ENCODE assay signal across 29 mouse cellular contexts in genomic region chr10:26754006-26754405, GRCm38 (mm10). TPM values are rescaled to one million over a fixed set of nuclear protein-coding genes. Genes with fewer than 3 reads are reported as not detected.
DNase-seq lines count a peak whose midpoint lies in the region; ATAC-seq and TF ChIP-seq lines count a peak whose summit lies in the region.
"Had no signal": no experiment of that assay in that cellular context is flagged by ENCODE, and none has a peak within 500 bp of the region (broad histone marks: within the 10 kb centered on the region; RNA-seq: fewer than 3 reads in every experiment).

No protein-coding gene starts in this region.

- H3K27me3 ChIP-seq in MEL (ENCODE audit: control insufficient read depth in 1 of 2, insufficient read depth in 2 of 2, low read length in 2 of 2), result no peaks in the 10 kb centered on the region
- H3K27me3 ChIP-seq in liver, embryonic 14.5 days (ENCODE audit: control insufficient read depth, insufficient read depth, low read length), result no peaks in the 10 kb centered on the region
- H3K27me3 ChIP-seq: embryonic facial prominence, embryonic 13.5 days; heart, embryonic 12.5 days; heart, embryonic 15.5 days; Patski had no signal

- H3K9me3 ChIP-seq in MEL (replicated peaks; ENCODE audit: insufficient read depth, low read length), result no peaks in the 10 kb centered on the region
- H3K9me3 ChIP-seq in liver, embryonic 14.5 days (ENCODE audit: control insufficient read depth, low read length), result no peaks in the 10 kb centered on the region
- H3K9me3 ChIP-seq: embryonic facial prominence, embryonic 10.5 days; embryonic facial prominence, embryonic 13.5 days; forebrain, embryonic 10.5 days; heart, embryonic 12.5 days; heart, embryonic 15.5 days had no signal

- TF ChIP-seq CTCF in MEL (IDR thresholded peaks at IDR 0.05 in 2 of 3, conservative IDR thresholded peaks at IDR 0.05 in 1 of 3; ENCODE audit: control insufficient read depth in 1 of 3, insufficient read depth in 1 of 3, low read depth in 2 of 3, low read length in 3 of 3, poor library complexity in 1 of 3, severe bottlenecking in 1 of 3), result no peak
- no peak for TF ChIP-seq CTCF in liver, embryonic 14.5 days (IDR thresholded peaks at IDR 0.05; ENCODE audit: low read depth)

- peaks cover 0 to 33% of the 10 kb centered on the region in 2 experiments; a peak in 2 of 4 replicates for H3K36me3 ChIP-seq in MEL (ENCODE audit: control insufficient read depth in 1 of 2, insufficient read depth in 2 of 2, low read length in 2 of 2)
- no peaks in the 10 kb centered on the region for H3K36me3 ChIP-seq in liver, embryonic 14.5 days (replicated peaks; ENCODE audit: control insufficient read depth, insufficient read depth, low read depth)
- H3K36me3 ChIP-seq: embryonic facial prominence, embryonic 10.5 days; embryonic facial prominence, embryonic 13.5 days; forebrain, embryonic 10.5 days; heart, embryonic 12.5 days; heart, embryonic 15.5 days had no signal

- H3K27ac ChIP-seq in MEL (ENCODE audit: control insufficient read depth, low read depth, low read length), result no peak overlapping the region
- H3K27ac ChIP-seq in liver, embryonic 14.5 days, result no peak overlapping the region
- H3K27ac ChIP-seq: embryonic facial prominence, embryonic 10.5 days; embryonic facial prominence, embryonic 13.5 days; forebrain, embryonic 10.5 days; gastrocnemius, adult 2 months; heart, embryonic 15.5 days; hindbrain, embryonic 14.5 days had no signal

- peaks cover 6 to 32% of the 10 kb centered on the region in 2 experiments for H3K4me1 ChIP-seq in MEL (ENCODE audit: control insufficient read depth in 1 of 2, insufficient read depth in 2 of 2, low read length in 2 of 2)
- no peaks in the 10 kb centered on the region; a peak in 1 of 4 replicates for H3K4me1 ChIP-seq in liver, embryonic 14.5 days (replicated peaks; ENCODE audit: control insufficient read depth in 2 of 2, insufficient read depth in 2 of 2, low read length in 1 of 2)
- H3K4me1 ChIP-seq: embryonic facial prominence, embryonic 10.5 days; embryonic facial prominence, embryonic 13.5 days; heart, embryonic 12.5 days had no signal

- no peak overlapping the region for H3K9ac ChIP-seq in MEL (ENCODE audit: control insufficient read depth, low read depth, low read length, poor library complexity, severe bottlenecking)
- H3K9ac ChIP-seq in liver, embryonic 14.5 days (replicated peaks), result no peak overlapping the region
- H3K9ac ChIP-seq: embryonic facial prominence, embryonic 13.5 days; forebrain, postnatal 0 days; heart, embryonic 12.5 days; heart, embryonic 15.5 days; hindbrain, embryonic 14.5 days had no signal

- H3K4me2 ChIP-seq in liver, embryonic 14.5 days (ENCODE audit: low read depth), result no peak overlapping the region
- H3K4me2 ChIP-seq: embryonic facial prominence, embryonic 13.5 days; heart, embryonic 12.5 days; heart, embryonic 15.5 days; hindbrain, embryonic 14.5 days had no signal

- TF ChIP-seq POLR2A in MEL (IDR thresholded peaks at IDR 0.05; ENCODE audit: control insufficient read depth in 1 of 2, insufficient read depth in 1 of 2, low read depth in 1 of 2, low read length in 2 of 2, poor library complexity in 1 of 2), result no peak

- DNase-seq in heart, adult 11 months, result peak; percentile 35
- no peak for DNase-seq in heart, postnatal 4 days
- DNase-seq in MEL (ENCODE audit: low read depth, low spot score), result peak; percentile 48
- no peak for DNase-seq in liver, embryonic 14.5 days (ENCODE audit: low read depth in 3 of 3, low spot score in 3 of 3)
- DNase-seq in cerebellum, postnatal 10 days, result no peak
- no peak for DNase-seq in adrenal gland, adult 18-20 months (ENCODE audit: low spot score in 2 of 2)
- no peak for DNase-seq in thymus, postnatal 36 days
- DNase-seq: adrenal gland, adult 2 months; adrenal gland, postnatal 14 days; cerebellum, adult 11 months; cerebellum, adult 2 months; cerebellum, adult 9-11 months; cerebellum, postnatal 36 days; embryo, embryonic 11 days; forebrain, postnatal 0 days; gastrocnemius, adult 2 months; gastrocnemius, postnatal 14 days; heart, adult 18-20 months; heart, postnatal 10 days; heart, postnatal 36 days had no signal

- peak; percentile 36 to 39; a peak in 3 of 4 replicates for TF ChIP-seq EP300 in MEL (IDR thresholded peaks at IDR 0.05; ENCODE audit: low read depth in 1 of 2, low read length in 2 of 2)
- TF ChIP-seq EP300 in liver, embryonic 14.5 days (IDR thresholded peaks at IDR 0.05; ENCODE audit: low read depth), result no peak

- no peak for TF ChIP-seq RAD21 in MEL (IDR thresholded peaks at IDR 0.05; ENCODE audit: low read depth, low read length)

- ATAC-seq in liver, embryonic 14.5 days (ENCODE audit: insufficient read depth), result peak; percentile 43; the same call in 1 of the 2 replicates
- ATAC-seq in megakaryocyte progenitor cell, adult 5-6 weeks (replicated peaks; ENCODE audit: poor library complexity), result peak; percentile 55

- 32% methylated on average over 6 of the region's 6 CpGs for WGBS in liver, embryonic 14.5 days (ENCODE audit: insufficient replicate concordance)

- H3K4me3 ChIP-seq in MEL (ENCODE audit: control insufficient read depth in 1 of 2, insufficient read depth in 1 of 2, low read depth in 2 of 2, low read length in 2 of 2), result no peak overlapping the region
- H3K4me3 ChIP-seq in liver, embryonic 14.5 days (ENCODE audit: insufficient read depth in 1 of 2, low read depth in 2 of 2, low read length in 2 of 2), result no peak overlapping the region
- H3K4me3 ChIP-seq: embryonic facial prominence, embryonic 10.5 days; embryonic facial prominence, embryonic 13.5 days; erythroblast, embryonic 14.5 days; forebrain, embryonic 10.5 days; heart, embryonic 12.5 days; heart, embryonic 15.5 days had no signal

- no peaks in the 10 kb centered on the region for H3K79me2 ChIP-seq in MEL (ENCODE audit: control insufficient read depth, insufficient read depth, low read length, poor library complexity)

TF ChIP-seq in MEL, 35 proteins besides CTCF, POLR2A, EP300 and RAD21:
- TF ChIP-seq USF1 (IDR thresholded peaks at IDR 0.05; ENCODE audit: low read depth, low read length) (peak; percentile 63; the same call in 1 of the 2 replicates), CHD2 (IDR thresholded peaks at IDR 0.05; ENCODE audit: low read length) (no peak), TAL1 (IDR thresholded peaks at IDR 0.05; ENCODE audit: low read length) (0 out of 2 replicates have a peak, but pooled peaks have one; percentile 17), TCF12 (IDR thresholded peaks at IDR 0.05; ENCODE audit: low read depth, low read length) (peak; percentile 25; the same call in 1 of the 2 replicates), NRF1 (IDR thresholded peaks at IDR 0.05; ENCODE audit: insufficient read depth, low read depth, low read length, poor library complexity, severe bottlenecking) (no peak), GATA1 (IDR thresholded peaks at IDR 0.05; ENCODE audit: low read depth, low read length) (peak; percentile 59), JUND (IDR thresholded peaks at IDR 0.05; ENCODE audit: low read depth, low read length) (no peak), HCFC1 (IDR thresholded peaks at IDR 0.05; ENCODE audit: low read depth, low read length) (no peak)

RNA-seq across cellular contexts. Expression of gene Arhgap18, which starts 0.8 kb away (rescaled TPM):
- total RNA-seq in heart, postnatal 4 days (2021), result 10 to 100 TPM; 63.2 to 74.8 TPM
- 3.4 and 4.4 TPM in 2 replicates for total RNA-seq in MEL (2012; rRNA removed)
- polyA plus RNA-seq in MEL (2012; ENCODE audit: insufficient read depth in 1 of 2, insufficient read length in 2 of 2, low read depth in 1 of 2, low replicate concordance in 2 of 2, missing spikeins in 1 of 2), result 1 to 10 TPM in 1 of 2 experiments, not detected in 1; 4.4 TPM
- polyA plus RNA-seq in liver, embryonic 14.5 days (2012; rRNA removed), result 2.3 and 3.5 TPM in 2 replicates
- 6.8 and 9.0 TPM in 2 replicates for polyA plus RNA-seq in liver, embryonic 14.5 days (2014; fragmentation: Nextera tagmentation; extraction: Ambion mirVana)
- total RNA-seq in megakaryocyte progenitor cell, adult 5-6 weeks (2015), result 23.7 and 34.6 TPM in 2 replicates
- 36.9 and 39.7 TPM in 2 replicates for total RNA-seq in megakaryocyte progenitor cell, adult 5-6 weeks (2017)
- 10 to 100 TPM; 20.1 to 25.8 TPM for total RNA-seq in adrenal gland, adult 18-20 months (2021)

Comparison
In these comparisons a context has a peak if more than half of its experiments do, and no peak if none do; other contexts are left out.
1. DNase-seq: peak in heart, adult 11 months (single experiment) and MEL (single experiment); none in heart, postnatal 4 days (single experiment), liver, embryonic 14.5 days (0 of 3), cerebellum, postnatal 10 days (0 of 2), adrenal gland, adult 18-20 months (0 of 2) and thymus, postnatal 36 days (0 of 2).